Mouse (Mus musculus) lung, embryonic 14.5 days (tissue): Measurements from ENCODE around the gene E130114P18Rik. TPM values are rescaled to one million over a fixed set of nuclear protein-coding genes. Genes with fewer than 3 reads are reported as not detected.
A peak's percentile ranks its signal among the peaks of the same experiment; 100 is the strongest.

Experiments
- ATAC-seq: fragments of 200-750 bp; cut with Nextera tagmentation; 2 replicates; pipeline ENCODE4 v1.8.0; 2017; ENCODE audit warnings: mild to moderate bottlenecking, moderate TSS enrichment, moderate library complexity; ENCODE audit not compliant: insufficient read depth
- DNase-seq: peaks from one replicate; pipeline ENCODE4 v3.0.0-alpha.2; 2015
- H3K27ac ChIP-seq: fragments of 300-500 bp; sonication (generic); 2 replicates; pipeline ENCODE4 v1.5.1; 2014; ENCODE audit warnings: low read depth, mild to moderate bottlenecking, moderate library complexity
- H3K27me3 ChIP-seq: fragments of 300-500 bp; sonication (generic); 2 replicates; pipeline ENCODE4 v1.6.1; 2014; ENCODE audit warnings: low read length, control low read depth; ENCODE audit not compliant: insufficient read depth
- H3K36me3 ChIP-seq: fragments of 300-500 bp; sonication (generic); 2 replicates; pipeline ENCODE4 v1.6.1; 2014; ENCODE audit warnings: control low read depth; ENCODE audit not compliant: insufficient read depth
- H3K4me1 ChIP-seq: fragments of 300-500 bp; sonication (generic); 2 replicates; pipeline ENCODE4 v1.6.1; 2014; ENCODE audit warnings: antibody characterized with exemption, control low read depth; ENCODE audit not compliant: insufficient read depth
- H3K4me2 ChIP-seq: fragments of 300-500 bp; sonication (generic); 2 replicates; pipeline ENCODE4 v1.6.1; 2014; ENCODE audit warnings: mild to moderate bottlenecking
- H3K4me3 ChIP-seq: fragments of 300-500 bp; sonication (generic); 2 replicates; pipeline ENCODE4 v1.5.1; 2014; ENCODE audit warnings: low read depth, low read length
- H3K9ac ChIP-seq: fragments of 300-500 bp; sonication (generic); 2 replicates; pipeline ENCODE4 v1.6.1; 2014
- H3K9me3 ChIP-seq: fragments of 300-500 bp; sonication (generic); 2 replicates; pipeline ENCODE4 v1.6.1; 2016; ENCODE audit warnings: low read depth, low read length, control low read depth
- CTCF ChIP-seq: IDR thresholded peaks from 2 replicates; pipeline ENCODE4 v1.5.1; 2016; ENCODE audit warnings: antibody characterized with exemption, low read depth
- WGBS: fragments of 180-500 bp; shearing (Covaris S2); extraction: QIAGEN DNeasy Blood & Tissue Kit; methylation state at CpG from one replicate; pipeline ENCODE4 v1.1.7; 2014; 5-methylcytosine and 5-hydroxymethylcytosine counted together
- polyA plus RNA-seq: library from polyadenylated mRNA; unstranded; fragments of >200 nt; fragmentation: Nextera tagmentation; extraction: Ambion mirVana; gene quantifications from 2 replicates; pipeline ENCODE4 v1.2.1, GENCODE M21; 2014

E130114P18Rik gene
- polyA plus RNA-seq, 1 experiment from 2014 or later: 0.84 TPM

DNA sequence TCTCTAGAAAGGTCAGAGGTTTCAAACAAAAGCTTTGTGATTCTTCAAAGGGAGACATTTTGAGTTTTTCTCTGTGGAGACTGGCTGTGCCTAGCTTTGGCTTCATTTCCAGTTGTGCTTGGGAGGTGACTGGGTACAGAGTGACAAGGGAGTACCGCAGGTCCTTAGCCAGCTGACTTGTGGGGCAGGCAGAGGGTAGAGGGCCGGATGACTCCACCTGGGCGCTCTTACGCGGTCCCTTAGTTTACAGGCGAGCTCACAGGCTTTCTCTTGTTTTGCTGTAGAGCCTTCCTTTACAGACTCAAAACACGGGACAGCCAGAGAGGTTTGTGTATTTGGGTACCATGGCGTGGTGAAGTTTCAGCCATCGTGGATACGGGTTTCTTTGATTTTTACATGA lies 16.1 kb upstream of the E130114P18Rik start:
- Histone ChIP-seq H3K27me3 (no peaks in the 10 kb centered on the region), H3K27ac (no peak overlapping the region), H3K4me3 (no peak overlapping the region), H3K9me3 (no peaks in the 10 kb centered on the region), H3K36me3 (peaks cover 14% of the 10 kb centered on the region), H3K9ac (no peak overlapping the region), H3K4me2 (no peak overlapping the region), H3K4me1 (no peaks in the 10 kb centered on the region)
- no peak for ATAC-seq
- no peak for TF ChIP-seq CTCF
- no peak for DNase-seq
- 81% methylated on average over 10 of the region's 10 CpGs for WGBS

DNA sequence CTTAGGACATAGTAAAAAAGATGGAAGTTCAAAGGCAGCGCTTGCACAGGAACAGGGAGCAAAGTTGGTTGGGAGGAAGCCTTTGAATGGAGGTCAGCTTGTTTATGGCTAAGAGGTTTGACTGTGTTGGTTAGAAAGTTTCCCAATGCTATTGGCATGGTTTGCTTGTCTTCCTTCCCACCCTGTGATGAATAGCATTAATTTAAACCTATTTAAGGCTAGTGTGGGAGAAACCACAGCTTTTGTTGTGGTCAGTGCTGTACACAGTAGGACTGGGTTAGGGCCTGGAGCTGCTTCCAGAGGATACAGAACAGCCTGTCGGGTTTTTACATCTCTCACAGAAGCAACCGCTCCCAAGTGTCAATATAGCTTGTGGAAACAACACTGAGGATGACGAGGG lies 10.7 kb upstream of the E130114P18Rik start:
- Histone ChIP-seq H3K36me3 (peaks cover 40% of the 10 kb centered on the region), H3K4me2 (no peak overlapping the region), H3K4me1 (peaks cover 9% of the 10 kb centered on the region; the same call in 1 of the 2 replicates), H3K27me3 (no peaks in the 10 kb centered on the region), H3K9me3 (no peaks in the 10 kb centered on the region), H3K27ac (no peak overlapping the region), H3K4me3 (no peak overlapping the region), H3K9ac (no peak overlapping the region)
- DNase-seq (no peak), ATAC-seq (no peak)
- TF ChIP-seq CTCF: no peak
- WGBS: 66% methylated on average over 4 of the region's 4 CpGs

DNA sequence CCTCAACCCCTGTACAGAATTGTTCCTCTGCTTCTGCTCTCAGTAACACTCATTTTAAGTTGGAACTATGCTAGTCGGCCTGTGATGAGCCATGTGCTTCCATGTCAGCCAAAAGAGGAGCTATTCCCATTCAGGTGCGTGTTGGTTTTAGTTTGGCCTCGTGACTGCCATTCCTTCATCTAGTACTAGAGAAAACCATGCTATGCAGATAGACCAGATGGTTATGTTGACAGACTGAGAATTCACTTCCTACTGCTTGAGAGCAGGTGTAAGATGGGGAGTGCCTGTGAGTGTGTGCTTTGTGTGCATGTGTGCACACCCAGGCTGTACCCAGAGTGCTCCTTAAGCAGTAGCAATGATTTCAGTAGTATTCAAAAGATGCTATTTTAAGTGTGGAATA lies 9.6 kb upstream of the E130114P18Rik start:
- H3K9me3 ChIP-seq: no peaks in the 10 kb centered on the region
- H3K9ac ChIP-seq: no peak overlapping the region
- H3K27ac ChIP-seq: no peak overlapping the region
- ATAC-seq (peak; percentile 69; the same call in 1 of the 2 replicates), DNase-seq (no peak)
- 50% methylated on average over 3 of the region's 3 CpGs for WGBS
- TF ChIP-seq CTCF: no peak
- H3K4me1 ChIP-seq: peaks cover 9% of the 10 kb centered on the region; the same call in 1 of the 2 replicates
- no peak overlapping the region for H3K4me3 ChIP-seq
- no peaks in the 10 kb centered on the region for H3K27me3 ChIP-seq
- peaks cover 48% of the 10 kb centered on the region for H3K36me3 ChIP-seq
- H3K4me2 ChIP-seq: no peak overlapping the region

DNA sequence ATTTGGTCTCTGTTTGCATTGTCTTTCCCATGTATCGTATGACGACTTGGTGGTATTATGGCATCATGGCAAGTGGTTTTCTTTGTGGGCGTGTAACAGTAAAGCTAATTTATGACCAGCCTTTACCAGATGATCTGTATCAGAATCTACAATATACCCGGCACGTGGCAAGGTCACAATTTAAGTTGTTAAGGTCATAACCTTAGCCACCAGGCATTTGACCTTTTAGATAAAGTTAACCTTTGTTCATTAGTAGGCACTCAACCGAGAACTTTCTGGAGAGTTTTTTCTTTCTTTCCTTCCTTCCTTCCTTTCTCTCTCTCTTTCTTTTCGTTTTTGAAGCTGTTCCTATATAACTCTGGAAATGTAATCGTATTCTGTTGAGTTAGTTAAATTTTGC lies 8.7 kb upstream of the E130114P18Rik start:
- H3K9ac ChIP-seq: no peak overlapping the region
- peaks cover 9% of the 10 kb centered on the region; the same call in 1 of the 2 replicates for H3K4me1 ChIP-seq
- no peak overlapping the region for H3K4me2 ChIP-seq
- no peak overlapping the region for H3K4me3 ChIP-seq
- no peak overlapping the region for H3K27ac ChIP-seq
- ATAC-seq (no peak), DNase-seq (no peak)
- no peaks in the 10 kb centered on the region for H3K27me3 ChIP-seq
- 61% methylated on average over 8 of the region's 8 CpGs for WGBS
- H3K9me3 ChIP-seq: no peaks in the 10 kb centered on the region
- TF ChIP-seq CTCF: no peak
- H3K36me3 ChIP-seq: peaks cover 48% of the 10 kb centered on the region

DNA sequence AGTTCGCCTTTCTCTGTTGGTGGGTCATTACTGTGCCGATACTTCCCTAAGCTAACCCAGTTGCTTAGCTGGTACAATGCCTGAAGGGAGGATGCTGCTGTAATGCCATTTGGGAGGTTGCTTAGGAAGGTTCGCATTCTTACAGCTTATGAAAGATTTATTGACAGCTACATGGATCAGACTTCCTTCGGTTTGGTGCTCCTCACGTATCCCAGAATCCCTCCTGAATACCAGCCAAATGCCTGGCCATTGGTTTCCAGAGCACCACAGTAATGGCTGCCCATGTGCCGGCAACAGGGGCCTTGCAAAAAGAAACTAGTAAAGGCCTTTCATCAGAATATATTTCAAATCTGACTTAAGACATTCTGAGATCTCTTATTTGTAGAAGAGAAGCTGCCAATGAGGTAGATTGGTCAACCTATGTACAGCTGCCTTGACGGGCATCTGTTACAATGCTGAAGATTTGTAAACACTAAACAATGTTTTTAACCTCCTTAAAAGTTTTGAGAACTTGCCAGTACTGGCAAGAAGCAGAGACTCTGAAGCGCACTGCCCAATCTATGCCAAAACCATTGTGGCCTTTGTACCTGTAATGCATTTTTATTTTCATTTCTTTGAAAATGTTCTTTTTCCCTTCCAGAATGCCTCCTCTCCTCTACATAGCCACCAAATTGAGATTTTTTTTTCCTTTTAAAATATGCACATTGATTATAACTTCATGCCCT lies 7.8 kb upstream of the E130114P18Rik start:
- H3K27me3 ChIP-seq: no peaks in the 10 kb centered on the region
- H3K4me1 ChIP-seq: peaks cover 11% of the 10 kb centered on the region; the same call in 1 of the 2 replicates
- no peaks in the 10 kb centered on the region for H3K9me3 ChIP-seq
- H3K4me2 ChIP-seq: no peak overlapping the region
- no peak overlapping the region for H3K9ac ChIP-seq
- ATAC-seq: no peak
- no peak for DNase-seq
- H3K27ac ChIP-seq: no peak overlapping the region
- H3K36me3 ChIP-seq: peaks cover 48% of the 10 kb centered on the region
- TF ChIP-seq CTCF: no peak
- no peak overlapping the region for H3K4me3 ChIP-seq
- whole genome bisulfite sequencing: 83% methylated on average over 8 of the region's 8 CpGs

DNA sequence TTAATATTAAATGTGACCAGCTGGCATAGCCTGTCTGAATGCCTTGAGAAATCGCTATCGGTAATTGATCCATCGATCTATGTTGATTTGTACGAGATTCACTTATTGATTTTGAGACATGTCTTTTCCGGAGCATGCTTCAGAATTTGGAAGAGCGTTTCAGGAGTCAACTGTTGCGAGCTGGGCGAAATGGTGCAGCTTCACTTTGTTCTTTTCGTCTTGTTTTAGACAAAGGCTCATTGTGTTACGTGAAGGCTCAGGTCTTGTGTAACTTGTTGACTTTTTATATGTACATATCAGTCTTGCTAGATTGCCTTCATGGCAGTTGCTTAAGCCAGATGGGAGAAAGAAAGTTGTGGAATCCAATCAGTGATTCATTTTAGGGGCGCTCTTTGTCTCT lies 6.4 kb upstream of the E130114P18Rik start:
- TF ChIP-seq CTCF: no peak
- H3K4me1 ChIP-seq: peaks cover 15% of the 10 kb centered on the region
- H3K9me3 ChIP-seq: no peaks in the 10 kb centered on the region
- H3K4me3 ChIP-seq: no peak overlapping the region
- no peak overlapping the region for H3K27ac ChIP-seq
- ATAC-seq (no peak), DNase-seq (no peak)
- 76% methylated on average over 11 of the region's 11 CpGs for WGBS
- H3K36me3 ChIP-seq: peaks cover 44% of the 10 kb centered on the region
- no peak overlapping the region for H3K9ac ChIP-seq
- no peak overlapping the region for H3K4me2 ChIP-seq
- no peaks in the 10 kb centered on the region for H3K27me3 ChIP-seq

DNA sequence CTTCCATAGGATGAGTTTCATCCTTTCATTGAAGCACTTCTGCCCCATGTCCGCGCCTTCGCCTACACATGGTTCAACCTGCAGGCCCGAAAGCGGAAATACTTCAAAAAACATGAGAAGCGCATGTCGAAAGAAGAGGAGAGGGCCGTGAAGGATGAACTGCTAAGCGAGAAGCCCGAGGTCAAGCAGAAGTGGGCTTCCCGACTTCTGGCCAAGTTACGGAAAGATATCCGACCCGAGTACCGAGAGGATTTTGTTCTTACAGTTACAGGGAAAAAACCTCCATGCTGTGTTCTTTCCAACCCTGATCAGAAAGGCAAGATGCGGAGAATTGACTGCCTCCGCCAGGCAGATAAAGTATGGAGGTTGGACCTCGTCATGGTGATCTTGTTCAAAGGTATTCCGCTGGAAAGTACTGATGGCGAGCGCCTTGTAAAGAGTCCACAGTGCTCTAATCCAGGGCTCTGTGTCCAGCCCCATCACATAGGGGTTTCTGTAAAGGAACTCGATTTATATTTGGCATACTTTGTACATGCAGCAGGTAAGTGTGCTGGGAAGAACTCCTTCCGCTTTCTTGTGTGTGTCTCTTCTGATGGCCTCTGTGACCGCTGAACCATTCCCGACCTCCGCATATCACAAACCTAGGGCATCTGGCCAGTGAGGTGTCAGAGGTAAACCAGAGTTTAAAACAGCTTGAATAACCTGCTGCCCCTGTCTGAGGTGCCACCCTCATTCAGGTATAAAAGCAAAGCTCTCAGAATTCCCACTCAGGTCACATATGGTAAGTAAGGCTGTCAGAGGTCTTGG lies 5.4 kb upstream of the E130114P18Rik start:
- H3K4me3 ChIP-seq: no peak overlapping the region
- H3K4me2 ChIP-seq: no peak overlapping the region
- no peaks in the 10 kb centered on the region for H3K9me3 ChIP-seq
- H3K9ac ChIP-seq: no peak overlapping the region
- ATAC-seq: no peak
- 90% methylated on average over 26 of the region's 26 CpGs for WGBS
- no peak for DNase-seq
- peaks cover 10% of the 10 kb centered on the region for H3K4me1 ChIP-seq
- TF ChIP-seq CTCF: no peak
- H3K27ac ChIP-seq: no peak overlapping the region
- no peaks in the 10 kb centered on the region for H3K27me3 ChIP-seq
- peaks cover 44% of the 10 kb centered on the region for H3K36me3 ChIP-seq
